Mouse (Mus musculus): ENCODE data around the gene Adamts8. TPM values are rescaled to one million over a fixed set of nuclear protein-coding genes. Genes with fewer than 3 reads are reported as not detected.

Adamts8 gene
- polyA plus RNA-seq, 1 experiment from 2014 or later = 1.6 TPM

DNA sequence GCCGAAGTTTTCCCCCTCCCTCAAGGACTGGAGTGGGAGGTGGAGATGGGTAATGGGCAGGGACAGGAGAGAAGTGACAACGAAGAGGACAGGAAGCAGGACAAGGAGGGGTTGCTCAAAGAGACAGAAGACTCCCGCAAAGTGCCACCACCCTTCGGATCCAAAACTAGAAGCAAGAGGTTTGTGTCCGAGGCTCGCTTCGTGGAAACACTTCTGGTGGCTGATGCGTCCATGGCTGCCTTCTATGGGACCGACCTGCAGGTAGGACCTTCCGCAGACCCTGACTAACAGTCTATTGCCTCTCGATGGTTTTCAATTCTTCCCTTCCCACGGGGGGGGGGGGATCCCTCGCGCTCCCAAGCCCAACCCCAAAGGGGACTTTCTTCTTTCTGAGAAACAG is 979 bp downstream of the Adamts8 start:
- H3K9ac ChIP-seq (replicated peaks; ENCODE audit: low read depth, low read length) = peak overlapping the region; percentile 73
- peak overlapping the region; percentile 78 for H3K4me3 ChIP-seq (replicated peaks; ENCODE audit: low read length)
- no peak overlapping the region for H3K27ac ChIP-seq (ENCODE audit: low read length)
- 0 out of 2 replicates have a peak, but pooled peaks have one; percentile 1 for ATAC-seq
- no peaks in the 10 kb centered on the region for H3K9me3 ChIP-seq (ENCODE audit: control insufficient read depth, low read length)
- peaks cover 26% of the 10 kb centered on the region for H3K27me3 ChIP-seq (replicated peaks; ENCODE audit: control insufficient read depth, insufficient read depth, low read length)
- WGBS = under 1% methylated on average over 14 of the region's 14 CpGs
- H3K4me1 ChIP-seq (replicated peaks; ENCODE audit: control insufficient read depth, insufficient read depth, low read length) = peaks cover 10% of the 10 kb centered on the region
- peak overlapping the region; percentile 98 for H3K4me2 ChIP-seq (ENCODE audit: low read length)
- H3K36me3 ChIP-seq (ENCODE audit: control insufficient read depth, insufficient read depth) = no peaks in the 10 kb centered on the region

DNA sequence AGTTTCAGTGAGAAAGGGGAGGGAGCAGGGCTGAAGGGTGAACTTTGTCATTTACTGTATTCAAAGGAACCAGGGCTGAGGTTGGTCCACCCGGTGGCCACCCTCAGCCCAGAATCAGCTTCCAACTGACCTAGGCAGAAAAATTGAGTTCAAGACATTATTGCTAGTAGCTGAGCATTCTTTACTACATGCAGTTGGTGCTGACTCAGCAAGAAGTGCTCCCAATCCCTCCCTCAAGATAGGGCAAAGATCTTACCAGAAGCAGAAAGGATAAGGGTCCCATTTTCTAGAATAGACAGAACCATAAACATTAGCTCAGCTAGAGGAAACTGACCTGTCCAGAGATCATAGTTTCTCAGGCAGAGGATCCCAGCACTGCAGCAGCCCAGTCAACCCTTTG is 1.9 kb downstream of the Adamts8 start:
- ATAC-seq = no peak
- H3K4me1 ChIP-seq (replicated peaks; ENCODE audit: control insufficient read depth, insufficient read depth, low read length) = peaks cover 10% of the 10 kb centered on the region
- no peaks in the 10 kb centered on the region for H3K9me3 ChIP-seq (ENCODE audit: control insufficient read depth, low read length)
- WGBS = 16% methylated on average over 1 of the region's 1 CpGs
- no peak overlapping the region for H3K9ac ChIP-seq (replicated peaks; ENCODE audit: low read depth, low read length)
- no peaks in the 10 kb centered on the region for H3K36me3 ChIP-seq (ENCODE audit: control insufficient read depth, insufficient read depth)
- no peak overlapping the region for H3K4me3 ChIP-seq (replicated peaks; ENCODE audit: low read length)
- H3K4me2 ChIP-seq (ENCODE audit: low read length) = no peak overlapping the region
- H3K27me3 ChIP-seq (replicated peaks; ENCODE audit: control insufficient read depth, insufficient read depth, low read length) = peaks cover 26% of the 10 kb centered on the region
- no peak overlapping the region for H3K27ac ChIP-seq (ENCODE audit: low read length)

DNA sequence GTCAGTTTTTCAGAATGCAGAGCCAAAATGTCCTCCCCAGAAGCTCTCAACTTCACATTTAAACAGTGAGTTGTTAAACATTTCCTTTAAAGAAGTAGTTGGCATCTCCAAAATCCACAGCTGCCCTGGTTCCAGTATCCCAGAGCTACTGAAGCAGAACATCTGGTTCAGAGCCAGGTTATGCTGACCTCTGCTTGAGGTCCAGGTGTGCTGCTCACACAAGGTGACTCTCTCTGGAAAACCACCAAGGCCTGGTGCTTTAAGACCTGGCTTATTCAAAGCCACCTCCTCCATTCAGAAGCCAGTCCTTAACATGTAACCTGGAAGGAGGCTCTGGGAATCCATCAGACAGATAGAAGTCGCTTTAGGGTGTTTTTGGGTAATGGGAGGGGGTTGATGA is 2.9 kb downstream of the Adamts8 start:
- Histone ChIP-seq H3K9me3 (ENCODE audit: control insufficient read depth, low read length) (no peaks in the 10 kb centered on the region), H3K9ac (replicated peaks; ENCODE audit: low read depth, low read length) (no peak overlapping the region), H3K27me3 (replicated peaks; ENCODE audit: control insufficient read depth, insufficient read depth, low read length) (peaks cover 26% of the 10 kb centered on the region), H3K4me2 (ENCODE audit: low read length) (no peak overlapping the region), H3K27ac (ENCODE audit: low read length) (no peak overlapping the region), H3K4me3 (replicated peaks; ENCODE audit: low read length) (no peak overlapping the region), H3K36me3 (ENCODE audit: control insufficient read depth, insufficient read depth) (no peaks in the 10 kb centered on the region), H3K4me1 (replicated peaks; ENCODE audit: control insufficient read depth, insufficient read depth, low read length) (peaks cover 13% of the 10 kb centered on the region)
- 58% methylated on average over 1 of the region's 1 CpGs for WGBS
- ATAC-seq = no peak

DNA sequence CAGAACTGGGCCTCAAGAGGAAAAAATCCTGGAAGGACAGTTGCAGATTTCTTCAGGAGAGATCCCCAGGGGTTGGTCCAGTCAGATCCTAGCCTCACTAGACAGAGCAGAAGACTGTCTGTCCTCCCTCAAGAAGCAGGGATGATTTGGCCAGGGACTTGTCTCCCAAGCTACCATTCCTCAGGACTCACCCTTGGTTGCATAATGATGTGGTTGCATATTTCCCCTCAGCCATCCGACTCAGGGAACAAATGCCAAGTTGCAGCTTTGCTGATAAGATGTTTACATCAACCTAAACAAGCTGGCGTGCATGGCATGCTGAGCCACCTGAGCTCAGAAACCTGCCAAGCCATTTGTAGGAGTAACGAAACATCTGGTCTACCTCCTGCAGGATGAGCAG is 7.1 kb downstream of the Adamts8 start:
- WGBS = 75% methylated on average over 3 of the region's 3 CpGs
- H3K4me3 ChIP-seq (replicated peaks; ENCODE audit: low read length) = no peak overlapping the region

DNA sequence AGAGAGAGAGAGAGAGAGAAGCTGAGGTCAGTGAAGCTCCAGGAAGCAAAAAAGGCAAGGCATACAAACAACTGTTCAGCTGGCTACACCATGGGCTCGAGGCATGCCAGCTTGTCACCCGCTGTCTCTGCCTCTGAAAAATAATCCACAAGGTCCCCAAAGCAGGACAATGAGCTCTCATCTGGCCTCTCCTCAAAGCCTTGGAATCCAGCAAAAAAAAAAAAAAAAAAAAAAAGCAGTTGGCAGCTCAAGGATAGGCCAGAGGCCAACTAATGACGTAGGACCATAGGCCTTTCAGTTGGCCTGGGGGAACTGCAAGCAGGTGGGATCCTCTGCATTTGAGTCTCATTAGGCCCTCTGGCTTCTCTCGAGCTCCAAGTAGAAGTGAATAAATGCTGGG is 7.6 kb downstream of the Adamts8 start:
- Histone ChIP-seq H3K4me3 (replicated peaks; ENCODE audit: low read length) (no peak overlapping the region), H3K9me3 (ENCODE audit: control insufficient read depth, low read length) (no peaks in the 10 kb centered on the region), H3K4me1 (replicated peaks; ENCODE audit: control insufficient read depth, insufficient read depth, low read length) (peaks cover 3% of the 10 kb centered on the region; the same call in 1 of the 2 replicates), H3K27ac (ENCODE audit: low read length) (no peak overlapping the region), H3K36me3 (ENCODE audit: control insufficient read depth, insufficient read depth) (no peaks in the 10 kb centered on the region), H3K9ac (replicated peaks; ENCODE audit: low read depth, low read length) (no peak overlapping the region), H3K27me3 (replicated peaks; ENCODE audit: control insufficient read depth, insufficient read depth, low read length) (peaks cover under 1% of the 10 kb centered on the region; the same call in 1 of the 2 replicates), H3K4me2 (ENCODE audit: low read length) (no peak overlapping the region)
- ATAC-seq = peak; percentile 52; the same call in 1 of the 2 replicates
- WGBS = 37% methylated on average over 4 of the region's 4 CpGs

More for the DNA sequence above, 7.1 kb downstream of the Adamts8 start:
- H3K4me2 ChIP-seq (ENCODE audit: low read length) = no peak overlapping the region
- ATAC-seq = no peak
- H3K36me3 ChIP-seq (ENCODE audit: control insufficient read depth, insufficient read depth) = no peaks in the 10 kb centered on the region
- peaks cover 3% of the 10 kb centered on the region; the same call in 1 of the 2 replicates for H3K4me1 ChIP-seq (replicated peaks; ENCODE audit: control insufficient read depth, insufficient read depth, low read length)
- no peaks in the 10 kb centered on the region for H3K9me3 ChIP-seq (ENCODE audit: control insufficient read depth, low read length)
- H3K27ac ChIP-seq (ENCODE audit: low read length) = no peak overlapping the region
- H3K9ac ChIP-seq (replicated peaks; ENCODE audit: low read depth, low read length) = no peak overlapping the region
- peaks cover 6% of the 10 kb centered on the region; the same call in 1 of the 2 replicates for H3K27me3 ChIP-seq (replicated peaks; ENCODE audit: control insufficient read depth, insufficient read depth, low read length)

DNA sequence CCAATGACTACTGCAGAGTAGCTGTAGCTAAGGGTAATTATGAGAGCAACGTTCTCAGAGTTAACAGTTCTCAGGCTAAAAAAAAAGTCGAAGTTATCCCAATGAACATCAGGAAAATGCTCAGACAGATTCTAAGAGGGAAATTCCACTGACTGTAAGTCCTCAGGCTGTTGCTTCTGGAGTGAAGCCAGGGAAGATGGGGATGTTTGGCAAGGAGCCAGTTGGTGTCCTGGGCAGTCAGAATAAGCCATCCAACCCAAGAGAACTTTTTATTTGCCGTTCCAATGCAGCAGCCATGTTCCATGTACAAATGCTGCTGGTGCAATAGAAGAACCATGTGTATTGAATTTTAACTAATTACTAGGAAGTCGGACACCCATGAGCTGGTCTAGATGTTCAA is 8.2 kb downstream of the Adamts8 start:
- Histone ChIP-seq H3K27ac (ENCODE audit: low read length) (no peak overlapping the region), H3K9me3 (ENCODE audit: control insufficient read depth, low read length) (no peaks in the 10 kb centered on the region), H3K9ac (replicated peaks; ENCODE audit: low read depth, low read length) (no peak overlapping the region), H3K4me2 (ENCODE audit: low read length) (no peak overlapping the region), H3K27me3 (replicated peaks; ENCODE audit: control insufficient read depth, insufficient read depth, low read length) (no peaks in the 10 kb centered on the region), H3K4me3 (replicated peaks; ENCODE audit: low read length) (no peak overlapping the region), H3K4me1 (replicated peaks; ENCODE audit: control insufficient read depth, insufficient read depth, low read length) (peaks cover 3% of the 10 kb centered on the region; the same call in 1 of the 2 replicates), H3K36me3 (ENCODE audit: control insufficient read depth, insufficient read depth) (no peaks in the 10 kb centered on the region)
- no peak for ATAC-seq
- WGBS = 73% methylated on average over 4 of the region's 4 CpGs

DNA sequence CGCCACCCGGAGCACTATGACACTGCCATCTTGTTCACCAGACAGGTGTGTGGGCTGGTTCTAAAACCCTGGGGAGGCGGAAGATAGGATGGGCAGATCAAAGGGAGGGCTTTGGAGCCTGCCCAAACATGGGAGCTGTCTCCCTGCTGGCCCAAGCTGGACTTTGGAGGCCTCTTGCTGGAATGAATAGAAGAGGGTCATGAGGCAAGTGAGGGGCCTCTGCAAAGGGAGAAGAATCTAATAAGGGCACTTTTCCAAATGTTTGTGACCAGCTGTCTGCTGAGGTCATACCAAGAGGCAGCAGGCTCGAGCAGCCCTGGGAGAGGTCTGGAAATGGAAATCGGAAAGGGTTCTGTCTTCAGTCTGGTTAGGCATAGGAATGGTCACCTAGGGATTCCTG is 9.1 kb downstream of the Adamts8 start:
- Histone ChIP-seq H3K27ac (ENCODE audit: low read length) (no peak overlapping the region), H3K9me3 (ENCODE audit: control insufficient read depth, low read length) (no peaks in the 10 kb centered on the region), H3K4me3 (replicated peaks; ENCODE audit: low read length) (no peak overlapping the region), H3K27me3 (replicated peaks; ENCODE audit: control insufficient read depth, insufficient read depth, low read length) (no peaks in the 10 kb centered on the region), H3K36me3 (ENCODE audit: control insufficient read depth, insufficient read depth) (no peaks in the 10 kb centered on the region), H3K9ac (replicated peaks; ENCODE audit: low read depth, low read length) (no peak overlapping the region), H3K4me1 (replicated peaks; ENCODE audit: control insufficient read depth, insufficient read depth, low read length) (peaks cover 3% of the 10 kb centered on the region; the same call in 1 of the 2 replicates), H3K4me2 (ENCODE audit: low read length) (no peak overlapping the region)
- ATAC-seq = no peak
- WGBS = 89% methylated on average over 5 of the region's 5 CpGs

DNA sequence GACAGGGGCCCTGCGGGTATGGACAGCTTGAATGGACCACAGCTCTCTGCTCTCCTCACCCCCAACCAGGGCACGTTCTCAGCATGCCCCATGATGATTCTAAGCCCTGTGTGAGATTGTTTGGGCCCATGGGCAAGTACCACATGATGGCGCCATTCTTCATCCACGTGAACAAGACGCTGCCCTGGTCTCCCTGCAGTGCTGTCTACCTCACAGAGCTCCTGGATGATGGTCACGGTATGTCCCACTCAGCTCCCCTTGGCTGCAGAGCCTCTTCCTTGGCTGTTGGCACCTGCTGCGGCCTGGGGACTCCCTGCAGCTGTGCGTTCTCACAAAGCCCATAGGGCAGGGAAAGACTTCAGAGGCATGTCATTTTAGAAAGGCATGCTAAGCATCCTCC is 10.9 kb downstream of the Adamts8 start:
- no peaks in the 10 kb centered on the region for H3K36me3 ChIP-seq (ENCODE audit: control insufficient read depth, insufficient read depth)
- no peak overlapping the region for H3K4me2 ChIP-seq (ENCODE audit: low read length)
- peaks cover 3% of the 10 kb centered on the region; the same call in 1 of the 2 replicates for H3K4me1 ChIP-seq (replicated peaks; ENCODE audit: control insufficient read depth, insufficient read depth, low read length)
- H3K27ac ChIP-seq (ENCODE audit: low read length) = no peak overlapping the region
- no peaks in the 10 kb centered on the region for H3K27me3 ChIP-seq (replicated peaks; ENCODE audit: control insufficient read depth, insufficient read depth, low read length)
- no peak for ATAC-seq
- no peak overlapping the region for H3K9ac ChIP-seq (replicated peaks; ENCODE audit: low read depth, low read length)
- H3K9me3 ChIP-seq (ENCODE audit: control insufficient read depth, low read length) = no peaks in the 10 kb centered on the region
- 64% methylated on average over 8 of the region's 8 CpGs for WGBS
- no peak overlapping the region for H3K4me3 ChIP-seq (replicated peaks; ENCODE audit: low read length)

DNA sequence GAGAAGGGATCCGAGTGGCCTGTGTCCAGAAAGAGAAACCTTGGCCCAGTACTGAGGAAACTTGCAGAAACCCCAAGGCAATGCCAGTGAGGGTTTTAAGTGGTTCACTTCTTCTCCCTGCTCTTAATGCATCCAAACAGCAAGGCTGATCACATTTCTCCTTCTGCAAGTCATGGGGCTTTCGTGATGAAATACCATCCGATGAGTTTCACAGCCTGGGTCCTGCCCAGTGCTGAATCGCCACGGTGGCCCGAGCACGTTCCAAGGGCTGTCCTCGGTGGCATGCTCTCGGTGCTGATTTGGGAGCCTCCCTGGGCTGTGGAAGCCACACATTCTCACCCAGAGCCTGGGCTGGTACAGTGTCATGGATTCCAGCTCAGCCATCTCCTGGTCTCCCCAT is 12.9 kb downstream of the Adamts8 start:
- 91% methylated on average over 9 of the region's 9 CpGs for WGBS
- Histone ChIP-seq H3K27me3 (replicated peaks; ENCODE audit: control insufficient read depth, insufficient read depth, low read length) (no peaks in the 10 kb centered on the region), H3K36me3 (ENCODE audit: control insufficient read depth, insufficient read depth) (no peaks in the 10 kb centered on the region), H3K9me3 (ENCODE audit: control insufficient read depth, low read length) (no peaks in the 10 kb centered on the region), H3K9ac (replicated peaks; ENCODE audit: low read depth, low read length) (no peak overlapping the region), H3K4me2 (ENCODE audit: low read length) (no peak overlapping the region), H3K4me1 (replicated peaks; ENCODE audit: control insufficient read depth, insufficient read depth, low read length) (no peaks in the 10 kb centered on the region), H3K4me3 (replicated peaks; ENCODE audit: low read length) (no peak overlapping the region), H3K27ac (ENCODE audit: low read length) (no peak overlapping the region)
- no peak for ATAC-seq

DNA sequence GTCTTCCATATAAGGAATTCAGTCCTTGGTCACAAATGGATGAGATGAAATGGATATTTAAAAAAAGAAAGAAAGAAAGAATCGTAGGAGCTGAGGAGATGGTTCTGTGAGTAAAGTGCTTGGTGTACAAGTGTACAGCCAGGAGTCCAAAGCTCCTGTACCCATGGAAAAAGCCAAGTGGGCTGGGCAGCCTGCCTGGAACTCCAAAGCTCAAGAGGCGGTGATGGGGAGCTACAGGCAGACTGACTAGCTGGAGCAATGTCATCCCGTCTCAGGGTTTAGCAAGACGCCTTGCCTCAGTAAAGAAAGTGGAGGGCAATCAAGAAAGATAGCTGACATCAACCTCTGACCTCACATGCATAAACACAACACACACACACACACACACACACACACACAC is 21.4 kb downstream of the Adamts8 start:
- no peaks in the 10 kb centered on the region for H3K9me3 ChIP-seq (ENCODE audit: control insufficient read depth, low read length)
- no peak overlapping the region for H3K4me3 ChIP-seq (replicated peaks; ENCODE audit: low read length)
- 95% methylated on average over 4 of the region's 4 CpGs for WGBS
- no peak for ATAC-seq
- no peak overlapping the region for H3K4me2 ChIP-seq (ENCODE audit: low read length)
- no peak overlapping the region for H3K27ac ChIP-seq (ENCODE audit: low read length)
- no peaks in the 10 kb centered on the region for H3K4me1 ChIP-seq (replicated peaks; ENCODE audit: control insufficient read depth, insufficient read depth, low read length)
- no peaks in the 10 kb centered on the region for H3K27me3 ChIP-seq (replicated peaks; ENCODE audit: control insufficient read depth, insufficient read depth, low read length)
- H3K36me3 ChIP-seq (ENCODE audit: control insufficient read depth, insufficient read depth) = no peaks in the 10 kb centered on the region
- H3K9ac ChIP-seq (replicated peaks; ENCODE audit: low read depth, low read length) = no peak overlapping the region

Measured in forebrain, embryonic 16.5 days (tissue).